In the genomic region with DNA sequence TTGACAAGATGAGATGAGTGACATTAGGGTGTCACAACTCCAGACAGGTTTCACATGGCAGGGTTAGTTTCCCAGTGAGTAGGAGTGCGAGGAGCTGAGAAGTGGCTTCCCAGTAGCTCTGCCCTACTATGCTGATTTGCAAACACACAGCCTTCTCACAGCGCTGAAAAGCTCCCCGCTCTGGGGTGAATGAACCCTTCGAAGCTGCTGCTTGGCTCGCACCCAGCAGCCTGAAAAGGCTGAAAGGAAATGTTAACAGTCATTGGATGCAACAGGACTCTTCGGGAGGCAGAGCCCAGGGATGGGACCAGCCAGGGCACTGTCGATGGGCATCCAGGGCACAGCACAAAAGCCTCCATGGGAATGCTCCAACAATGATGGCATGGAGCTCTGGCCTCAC, we compare ENCODE assay signal across 8 mouse cellular contexts. TPM values are rescaled to one million over a fixed set of nuclear protein-coding genes. Genes with fewer than 3 reads are reported as not detected.
A peak's percentile ranks its signal among the peaks of the same experiment; 100 is the strongest.
DNase-seq lines count a peak whose midpoint lies in the region; ATAC-seq and TF ChIP-seq lines count a peak whose summit lies in the region.

No protein-coding gene starts in this region.

- no peak overlapping the region; the same call in 1 of the 2 replicates for H3K9ac ChIP-seq in heart, embryonic 13.5 days

- no peak for DNase-seq in heart, adult 8-10 months (ENCODE audit: low spot score)
- peak; percentile 28 to 42 for DNase-seq in cerebellum, adult 2 months
- peak; percentile 37 to 62 for DNase-seq in frontal cortex, postnatal 14 days (ENCODE audit: low spot score in 2 of 2)
- DNase-seq in left cerebral cortex, postnatal 14 days (ENCODE audit: low spot score in 2 of 2): peak; percentile 50 to 58
- DNase-seq in gastrocnemius, postnatal 25 days: no peak
- DNase-seq in ovary, postnatal 36 days (ENCODE audit: low spot score): no peak

- no peak for ATAC-seq in heart, embryonic 13.5 days (ENCODE audit: extremely low read depth, insufficient number of reproducible peaks, low FRiP score, low TSS enrichment)
- ATAC-seq in monocyte, adult 5-6 weeks (replicated peaks; ENCODE audit: insufficient number of reproducible peaks, low FRiP score, low TSS enrichment, poor library complexity, severe bottlenecking): no peak

- TF ChIP-seq CTCF in cerebellum, adult 2 months (IDR thresholded peaks at IDR 0.05; ENCODE audit: borderline replicate concordance, insufficient read depth, low read depth, low read length): no peak

- no peaks in the 10 kb centered on the region for H3K9me3 ChIP-seq in heart, embryonic 13.5 days

- TF ChIP-seq POLR2A in cerebellum, adult 2 months (IDR thresholded peaks at IDR 0.05; ENCODE audit: borderline replicate concordance, insufficient read depth, low read length): no peak

- peak overlapping the region; percentile 48; the same call in 1 of the 2 replicates for H3K27ac ChIP-seq in heart, embryonic 13.5 days (replicated peaks)
- H3K27ac ChIP-seq in cerebellum, adult 2 months (ENCODE audit: insufficient read depth, low read length): no peak overlapping the region

- no peak overlapping the region for H3K4me3 ChIP-seq in heart, embryonic 13.5 days
- H3K4me3 ChIP-seq in cerebellum, adult 2 months (replicated peaks; ENCODE audit: insufficient read depth, low read depth, low read length): no peak overlapping the region

- H3K4me2 ChIP-seq in heart, embryonic 13.5 days: no peak overlapping the region

- 28% methylated on average over 7 of the region's 7 CpGs for WGBS in heart, embryonic 13.5 days
- WGBS in cerebellum, adult 2 months: 53% methylated on average over 7 of the region's 7 CpGs

- no peaks in the 10 kb centered on the region for H3K27me3 ChIP-seq in heart, embryonic 13.5 days (replicated peaks)
- H3K27me3 ChIP-seq in cerebellum, adult 2 months (ENCODE audit: control insufficient read depth, insufficient read depth, low read length): no peaks in the 10 kb centered on the region; the same call in 1 of the 2 replicates

- intact Hi-C loops in left cerebral cortex, postnatal 14 days (cut with DNase I): loop anchor here (5.0 kb wide), 1 partner anchor 64 kb away; no protein-coding TSS in a partner anchor

- H3K36me3 ChIP-seq in heart, embryonic 13.5 days: no peaks in the 10 kb centered on the region

- H3K4me1 ChIP-seq in heart, embryonic 13.5 days: peaks cover 73% of the 10 kb centered on the region
- H3K4me1 ChIP-seq in cerebellum, adult 2 months (ENCODE audit: control insufficient read depth, insufficient read depth, low read length): peaks cover 15% of the 10 kb centered on the region

RNA-seq across cellular contexts. Expression of a gene that starts 37.8 kb away (rescaled TPM):
- polyA plus RNA-seq in heart, embryonic 13.5 days (2015; fragmentation: Nextera tagmentation; extraction: Ambion mirVana): 95.5 and 111 TPM in 2 replicates
- total RNA-seq in heart, adult 8-10 months (2022): 10 to 100 TPM; 42.7 to 54.0 (median 47.9) TPM
- polyA plus RNA-seq in cerebellum, adult 2 months (2012; rRNA removed): 113 and 124 TPM in 2 replicates
- total RNA-seq in left cerebral cortex, postnatal 14 days (2021): 10 to 100 TPM; 55.2 to 57.1 TPM
- total RNA-seq in monocyte, adult 5-6 weeks (2017): 122 to 171 TPM (median 147 TPM) in 3 replicates
- 10 to 100 TPM; 34.6 to 37.0 TPM for total RNA-seq in gastrocnemius, postnatal 25 days (2021)

Comparison
In these comparisons a context has a peak if more than half of its experiments do, and no peak if none do; other contexts are left out.
1. DNase-seq: peak in cerebellum, adult 2 months (2 of 2), frontal cortex, postnatal 14 days (2 of 2) and left cerebral cortex, postnatal 14 days (2 of 2); none in heart, adult 8-10 months (single experiment), gastrocnemius, postnatal 25 days (single experiment) and ovary, postnatal 36 days (single experiment).